Mouse (Mus musculus): ENCODE data around the gene Cbr3.
A peak's percentile ranks its signal among the peaks of the same experiment; 100 is the strongest.

Cbr3 gene

DNA sequence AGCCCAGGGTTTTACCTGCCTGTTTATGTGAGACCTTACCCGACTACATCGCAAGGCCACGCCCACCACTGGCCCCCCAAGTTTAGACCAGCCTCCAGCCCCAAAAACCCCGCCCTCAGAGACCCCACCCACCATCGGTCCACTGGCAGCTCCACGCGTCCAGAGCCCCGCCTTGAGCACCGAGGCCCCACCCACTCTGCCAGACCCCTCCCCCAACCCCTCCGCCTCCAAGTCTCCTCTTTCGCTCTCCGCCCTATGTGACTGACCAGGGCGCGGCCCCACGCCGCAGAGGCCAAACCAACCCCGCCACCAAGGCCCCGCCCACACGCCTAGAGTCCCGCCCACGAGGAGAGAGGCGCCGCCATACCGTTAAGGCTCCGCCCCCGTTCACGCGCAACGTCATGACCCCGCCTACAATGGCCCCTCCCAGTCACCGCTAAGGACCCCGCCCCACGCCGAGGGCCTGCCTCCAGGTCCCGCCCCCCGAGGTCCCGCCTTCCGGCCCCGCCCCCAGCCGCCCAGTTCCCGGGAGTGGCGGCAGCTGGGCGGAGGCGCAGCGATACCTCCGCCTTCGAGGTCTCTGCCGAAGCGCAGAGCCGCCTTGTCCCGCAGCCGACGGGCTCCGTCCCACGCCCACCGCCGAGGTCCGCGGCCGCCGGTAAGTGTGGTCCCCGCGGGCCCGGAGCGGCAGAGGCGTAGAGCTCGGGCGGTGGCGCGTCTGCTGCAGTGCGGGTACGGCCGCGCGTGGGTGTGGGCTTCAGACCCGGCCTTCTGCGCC, 28.6 kb downstream of the Cbr3 start, which contains the start of gene Dop1b:
Gene Dop1b, plus strand, starts transcription at position 494 of the 778 bp plus-strand sequence.
- DNase-seq (ENCODE audit: low read depth, low spot score) = peak; percentile 99

DNA sequence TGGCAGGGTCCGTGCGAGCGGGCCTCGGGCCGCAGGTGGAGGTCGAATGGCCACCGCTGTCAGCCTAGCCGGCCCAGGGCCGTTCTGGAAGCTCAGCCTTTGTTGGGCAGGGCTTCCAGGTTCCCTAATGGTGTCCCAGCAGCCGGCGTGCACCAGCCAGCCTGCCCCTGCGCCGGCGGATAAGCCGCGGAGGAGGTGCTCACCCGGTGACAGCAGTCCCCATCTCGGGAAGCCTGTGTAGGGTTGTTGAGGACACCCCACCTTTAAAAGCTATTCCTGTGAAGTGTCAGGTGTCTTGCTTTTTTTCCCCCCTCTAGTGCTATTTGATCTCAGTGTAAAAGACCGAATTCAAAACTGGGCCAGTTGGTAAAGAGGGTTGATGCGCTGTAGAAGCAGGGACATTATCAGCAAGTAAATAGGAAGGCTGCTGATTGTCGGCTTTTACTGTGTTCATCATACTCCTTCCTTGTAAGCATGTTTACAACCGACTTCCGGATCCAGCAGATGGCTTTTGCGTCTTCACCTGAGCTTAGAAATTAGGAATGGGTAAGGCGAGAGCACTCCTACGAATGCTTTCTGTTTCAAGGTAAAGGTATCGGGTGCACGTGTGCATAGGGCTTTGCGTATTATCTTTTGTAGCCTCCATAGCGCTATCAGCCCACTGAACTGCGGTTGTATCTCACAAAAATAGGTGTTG, 29.3 kb downstream of the Cbr3 start:
- peak; percentile 10 for DNase-seq (ENCODE audit: low read depth, low spot score)

DNA sequence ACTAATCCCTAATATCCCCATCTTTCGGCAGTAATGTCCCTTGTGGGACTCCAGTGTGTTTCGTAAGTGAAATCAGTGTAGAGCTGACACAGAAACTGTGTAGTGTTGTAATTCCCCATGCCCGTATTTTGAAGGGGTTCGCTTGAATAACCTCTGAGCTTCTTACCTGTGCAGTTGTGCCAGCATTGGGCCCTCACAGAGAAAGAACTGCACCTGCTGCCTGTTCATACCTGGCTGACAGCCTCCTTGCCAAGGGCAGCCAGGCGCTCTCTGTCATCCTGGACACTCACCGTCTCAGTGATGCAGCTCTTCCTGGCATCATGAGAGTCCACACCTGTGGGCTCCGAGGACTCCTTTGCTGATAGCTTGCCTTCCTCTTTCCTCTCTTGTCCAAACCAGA, 30.0 kb downstream of the Cbr3 start:
- no peak for DNase-seq (ENCODE audit: low read depth, low spot score)

DNA sequence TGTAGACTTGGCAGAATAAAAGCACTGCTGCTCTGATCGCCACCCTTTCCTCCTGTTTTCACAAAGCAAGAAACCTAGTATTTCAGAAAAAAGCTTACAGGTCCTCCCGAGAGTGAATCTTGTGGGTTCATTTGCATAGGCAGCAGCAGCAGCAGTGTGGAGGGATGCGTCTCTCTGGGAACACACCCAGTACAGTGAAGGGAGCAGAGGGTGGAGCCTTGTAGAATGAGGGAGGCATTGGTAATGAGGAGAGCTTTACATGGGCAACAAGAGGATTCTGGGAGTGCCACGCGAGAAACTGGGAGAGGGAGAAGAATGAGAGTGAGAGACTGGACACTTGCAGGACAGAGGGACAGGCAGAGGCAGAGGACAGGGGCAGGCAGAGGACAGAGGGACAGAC, 31.4 kb downstream of the Cbr3 start:
- DNase-seq (ENCODE audit: low read depth, low spot score) = no peak

DNA sequence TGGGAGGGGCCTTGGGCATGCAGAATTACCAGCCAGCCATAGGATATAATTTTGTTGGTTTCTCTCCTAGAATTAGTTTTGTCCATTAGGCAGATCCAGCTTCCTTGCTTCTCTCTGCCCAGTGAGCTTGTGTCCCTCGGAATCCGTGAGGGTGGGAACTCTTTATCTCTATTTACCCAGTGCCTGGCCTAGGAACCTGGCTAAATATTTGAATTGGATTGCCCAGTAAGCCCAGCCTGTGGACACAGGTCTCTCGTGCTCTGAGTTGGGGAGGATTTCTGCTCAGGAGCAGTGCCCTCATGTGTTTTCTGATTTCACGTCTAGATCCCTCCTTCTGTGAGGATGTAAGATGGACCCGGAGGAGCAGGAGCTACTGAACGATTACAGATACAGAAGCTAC, 32.8 kb downstream of the Cbr3 start:
- DNase-seq (ENCODE audit: low read depth, low spot score) = no peak

DNA sequence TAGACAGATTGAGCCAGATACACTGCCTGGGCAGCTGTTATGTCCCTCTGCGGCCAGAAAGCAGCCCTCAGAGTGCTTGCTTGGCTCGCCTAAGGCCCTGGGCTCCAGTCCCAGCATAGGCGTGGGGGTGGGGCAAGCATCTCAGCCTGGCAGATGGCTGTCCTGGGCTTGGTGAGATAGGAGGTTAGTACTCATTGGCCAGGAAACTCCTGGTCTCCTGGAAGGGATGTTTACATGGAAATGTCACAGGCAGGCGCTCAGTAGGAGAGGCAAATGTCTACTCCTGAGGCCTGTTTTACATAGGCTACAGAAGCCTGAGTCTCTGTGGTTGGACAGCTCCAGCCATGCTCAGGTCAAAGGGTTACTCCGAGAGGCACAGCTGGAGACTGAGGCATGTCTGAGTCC, 34.3 kb downstream of the Cbr3 start:
- DNase-seq (ENCODE audit: low read depth, low spot score) = peak; percentile 23

DNA sequence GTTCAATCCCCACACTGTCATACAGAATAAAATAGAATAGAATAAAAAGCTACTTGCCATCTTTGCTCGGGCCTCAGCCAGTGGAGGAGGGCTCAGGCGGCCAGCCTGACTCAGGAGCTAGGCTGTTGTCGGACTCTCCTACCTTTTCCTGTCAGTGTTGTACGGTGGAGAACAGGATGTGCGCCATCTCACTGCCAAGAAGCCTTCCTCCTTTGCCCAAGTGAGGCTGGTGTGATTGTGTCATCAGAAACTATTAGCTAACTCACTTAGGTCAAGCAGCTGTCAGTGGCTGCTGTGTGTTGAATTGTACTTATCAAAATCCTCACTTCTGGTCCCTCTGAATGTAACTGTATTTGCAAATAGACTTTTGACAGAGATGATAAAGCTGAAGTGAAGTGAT, 38.8 kb downstream of the Cbr3 start:
- no peak for DNase-seq (ENCODE audit: low read depth, low spot score)

DNA sequence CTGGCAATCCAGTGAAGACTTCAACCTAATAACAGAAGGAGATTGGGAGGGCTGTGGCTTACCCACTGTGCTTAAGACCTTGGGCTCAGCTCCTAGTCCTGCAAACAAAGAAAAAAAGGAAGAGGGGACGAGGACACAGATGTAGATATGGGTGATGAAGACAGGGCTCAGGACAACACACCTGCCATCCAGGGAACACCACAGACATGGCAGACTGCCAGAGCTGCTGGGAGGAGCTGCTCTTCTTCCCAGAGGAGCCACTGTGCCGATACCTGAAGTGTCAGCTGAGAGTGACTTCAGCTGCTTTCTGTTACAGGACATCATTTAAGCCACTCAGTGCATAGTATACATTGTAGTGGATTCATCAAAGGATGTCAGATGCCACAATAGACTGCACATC, 39.5 kb downstream of the Cbr3 start:
- no peak for DNase-seq (ENCODE audit: low read depth, low spot score)

DNA sequence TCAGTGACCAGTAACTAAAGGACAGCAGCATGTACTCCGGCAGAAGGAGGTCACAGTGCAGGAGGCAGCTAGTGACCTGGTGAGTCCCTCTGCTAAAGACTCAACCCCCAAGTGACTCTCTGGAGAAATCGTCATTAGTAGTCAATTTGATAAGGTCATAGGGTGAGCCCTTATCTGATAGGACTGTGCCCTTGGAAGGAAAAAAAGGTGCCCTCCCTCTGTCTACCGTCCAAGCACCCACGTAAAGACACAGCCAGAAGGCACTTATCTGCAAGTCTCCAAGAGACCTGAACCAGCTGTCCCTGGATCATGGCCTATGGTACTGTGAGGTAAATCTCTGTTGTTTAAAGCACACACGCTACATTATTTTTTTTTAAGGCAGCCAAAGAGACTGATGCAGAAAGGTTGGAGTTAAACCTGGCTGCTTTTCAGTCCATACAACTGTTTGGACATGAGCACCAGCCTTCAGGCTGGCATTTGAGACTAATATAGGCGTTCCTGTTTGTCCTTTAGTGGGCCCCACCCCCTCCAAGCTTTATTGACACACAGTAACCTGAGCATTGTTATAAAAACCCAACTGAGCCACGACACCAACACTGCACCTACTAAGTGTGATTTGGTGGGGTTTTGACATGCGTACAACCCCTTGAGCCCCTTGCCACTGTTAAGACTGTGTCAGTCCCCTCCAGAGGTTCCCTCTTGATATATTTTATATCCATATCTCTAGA, 42.6 kb downstream of the Cbr3 start:
- no peak for DNase-seq (ENCODE audit: low read depth, low spot score)

DNA sequence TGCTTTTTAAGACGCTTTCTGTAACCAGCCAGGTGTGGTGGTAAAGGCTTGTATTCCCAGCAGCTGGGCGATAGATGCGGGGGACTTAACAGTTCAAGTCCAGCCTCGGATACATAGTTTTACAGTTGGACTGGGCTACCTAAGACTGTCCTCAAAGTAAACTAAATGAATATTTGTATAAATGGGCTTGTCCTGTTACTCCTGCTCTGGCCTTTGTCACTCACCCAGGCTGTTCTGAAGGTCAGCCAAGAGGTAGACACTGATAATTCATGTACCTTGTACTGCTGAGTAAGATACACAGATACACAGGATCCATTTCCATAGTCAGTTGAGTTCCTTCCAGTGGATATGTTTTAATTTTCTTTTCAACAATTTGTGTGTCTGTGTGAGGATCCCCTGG, 43.2 kb downstream of the Cbr3 start:
- no peak for DNase-seq (ENCODE audit: low read depth, low spot score)

DNA sequence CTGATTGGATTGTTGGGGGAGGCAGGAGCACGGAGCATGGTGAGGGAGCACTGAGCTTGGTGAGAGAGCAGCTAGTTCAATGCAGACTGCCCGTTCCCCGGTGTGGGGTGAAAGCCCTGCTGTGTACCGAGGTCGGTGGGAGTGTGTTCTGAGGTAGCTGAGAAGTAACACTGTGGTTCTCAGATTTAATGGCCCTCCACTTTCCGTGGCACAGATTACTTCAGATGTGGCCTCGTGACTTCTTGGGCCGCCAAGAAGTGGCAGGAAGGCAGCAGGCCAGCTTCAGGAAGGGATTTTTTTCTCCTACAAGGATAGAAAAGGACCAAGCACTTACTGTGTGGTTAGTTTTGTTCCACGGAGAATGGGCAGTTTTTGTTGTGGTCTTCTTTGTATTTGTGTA, 45.7 kb downstream of the Cbr3 start:
- no peak for DNase-seq (ENCODE audit: low read depth, low spot score)

DNA sequence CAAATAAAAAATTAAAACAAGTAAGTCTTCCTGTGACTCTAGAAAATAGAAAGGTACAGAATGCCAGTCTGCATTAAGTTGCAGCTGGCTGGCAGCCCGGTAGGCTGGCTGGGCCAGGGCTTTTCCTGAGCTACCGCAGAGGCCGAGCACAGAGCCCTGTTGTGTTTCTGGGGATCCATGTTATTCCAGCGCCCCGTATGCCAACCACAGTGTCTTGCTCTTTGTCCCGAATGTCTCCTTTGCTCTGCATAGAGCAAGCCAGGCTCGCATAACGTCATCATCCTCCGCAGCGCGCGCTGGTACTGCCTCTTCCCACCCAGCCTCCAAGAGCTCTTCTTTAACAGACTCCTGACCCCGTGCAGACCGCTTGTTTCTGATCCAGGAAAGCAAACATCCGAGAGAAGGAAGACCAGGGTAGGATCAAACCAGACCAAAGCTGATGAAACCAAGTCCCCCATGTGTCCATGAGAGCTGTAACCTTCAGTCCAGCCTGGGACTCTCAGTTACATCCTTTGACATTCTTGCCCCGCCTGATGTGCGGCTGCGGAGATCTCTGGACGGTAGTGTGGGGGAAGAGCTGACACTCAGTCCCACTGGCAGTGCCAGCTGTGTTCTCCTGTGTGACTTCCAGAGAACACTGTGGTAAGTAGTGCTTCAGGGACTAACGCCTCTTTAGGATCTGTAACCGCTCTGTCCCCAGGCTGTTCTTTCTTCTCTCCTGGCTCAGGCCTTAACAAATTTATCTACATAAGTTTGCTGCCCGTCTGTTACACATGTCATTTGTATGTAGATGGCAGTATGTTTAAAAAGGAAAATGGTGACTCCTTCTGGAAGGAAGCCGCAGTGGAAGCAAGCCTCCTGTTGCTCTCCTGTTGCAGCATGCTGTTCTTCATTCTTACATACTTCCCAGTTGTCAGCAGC, 47.0 kb downstream of the Cbr3 start:
- no peak for DNase-seq (ENCODE audit: low read depth, low spot score)

DNA sequence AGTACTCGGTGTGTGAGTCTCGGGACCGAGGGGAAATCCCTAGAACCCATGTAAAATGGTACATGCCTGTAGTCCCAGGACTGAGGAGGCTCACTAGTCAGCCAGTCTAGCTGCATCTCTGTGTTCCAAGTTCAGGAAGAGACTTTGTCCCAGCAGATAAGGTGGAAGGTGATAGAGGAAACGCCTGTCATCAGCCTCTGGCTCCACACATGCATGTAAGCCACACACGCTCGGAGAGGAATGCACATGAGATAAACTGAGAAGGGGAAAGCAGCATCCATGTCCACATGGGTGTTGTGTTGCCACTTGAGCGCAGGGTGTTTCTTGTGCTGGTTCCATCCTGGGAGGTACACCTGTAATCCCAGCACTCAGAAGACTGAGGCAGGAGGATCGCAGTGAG, 48.3 kb downstream of the Cbr3 start:
- DNase-seq (ENCODE audit: low read depth, low spot score) = no peak

DNA sequence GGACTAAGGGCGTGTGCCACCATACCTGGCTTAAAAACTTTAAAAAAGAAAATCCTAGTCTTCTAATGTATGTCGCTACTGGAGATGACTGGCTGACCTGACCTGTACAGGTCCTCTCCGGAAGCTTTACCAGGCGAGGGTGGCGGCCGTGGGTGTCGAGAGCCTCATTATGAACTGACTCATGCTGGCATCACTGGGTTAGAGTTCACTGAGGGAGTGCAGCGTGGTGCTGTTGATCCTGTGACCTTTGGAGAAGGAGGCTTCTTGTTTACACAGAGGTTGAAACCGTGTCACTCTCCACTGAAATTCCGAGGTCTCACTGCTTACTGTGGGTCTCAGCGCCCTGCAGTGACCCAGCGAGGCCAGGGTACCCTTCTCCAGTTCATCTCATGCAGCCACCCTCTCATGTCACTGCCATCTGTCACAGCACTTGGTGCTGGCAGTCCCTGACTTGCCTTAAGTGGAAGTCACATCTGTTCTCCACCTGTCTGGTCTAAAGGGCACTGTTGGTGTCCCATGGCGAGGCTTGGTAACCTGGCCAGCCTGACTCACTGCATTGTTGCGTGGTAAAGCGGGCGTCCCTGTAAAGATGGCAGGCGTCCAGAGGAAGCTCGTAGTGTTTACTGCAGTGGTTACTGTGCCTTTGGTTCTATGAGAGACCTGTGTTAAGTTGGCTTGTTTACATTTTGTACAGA, 50.0 kb downstream of the Cbr3 start:
- DNase-seq (ENCODE audit: low read depth, low spot score) = peak; percentile 71

DNA sequence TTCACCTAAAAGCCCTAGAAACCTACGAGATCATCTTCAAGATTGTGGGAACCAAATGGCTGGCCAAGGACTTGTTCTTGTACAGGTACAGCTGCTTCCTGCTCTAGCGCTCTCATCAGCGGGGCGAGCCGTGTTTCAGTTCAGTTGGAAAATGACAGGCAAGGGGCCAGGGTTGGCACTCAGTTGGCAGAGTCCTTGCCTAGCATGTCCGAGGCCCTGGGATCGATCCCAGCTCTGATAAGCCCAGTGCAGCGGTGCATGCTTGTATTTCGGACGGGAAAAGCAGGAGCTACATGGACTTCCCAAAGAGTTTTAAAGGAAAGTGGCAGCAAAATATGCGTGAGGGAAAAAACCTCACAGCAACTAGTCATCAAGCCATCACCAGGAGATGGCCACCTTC, 56.2 kb downstream of the Cbr3 start:
- no peak for DNase-seq (ENCODE audit: low read depth, low spot score)
